Mouse (Mus musculus) adrenal gland, adult 8-10 months (tissue): ENCODE data around the gene Tmem170b. TPM values are rescaled to one million over a fixed set of nuclear protein-coding genes. Genes with fewer than 3 reads are reported as not detected.

Source experiments
- DNase-seq: peaks from one replicate; pipeline ENCODE4 v3.0.0; 2022
- total RNA-seq, 4 experiments: library from RNA; stranded (reverse); gene quantifications; 2 replicates each; pipeline ENCODE4 v1.2.4; 2022

The Tmem170b gene
- total RNA-seq, 4 experiments from 2014 or later = 22.4 to 28.9 (median 25.9) TPM

GRCm38 (mm10) chr13:41614982-41615381 lies 9.3 kb downstream of the Tmem170b start:
- DNase-seq = no peak

GRCm38 (mm10) chr13:41619470-41619869 lies 13.8 kb downstream of the Tmem170b start:
- DNase-seq = no peak

GRCm38 (mm10) chr13:41620132-41620531 lies 14.4 kb downstream of the Tmem170b start:
- DNase-seq = no peak

- DNase-seq = no peak
Observed at GRCm38 (mm10) chr13:41624123-41624522, 18.4 kb downstream of the Tmem170b start.

- DNase-seq = no peak
Observed at GRCm38 (mm10) chr13:41625248-41625647, 19.5 kb downstream of the Tmem170b start.

GRCm38 (mm10) chr13:41627277-41627916 lies 21.7 kb downstream of the Tmem170b start:
- DNase-seq = no peak

GRCm38 (mm10) chr13:41634401-41634818 lies 28.7 kb downstream of the Tmem170b start:
- peak; percentile 54 for DNase-seq

- DNase-seq = no peak
Observed at GRCm38 (mm10) chr13:41638083-41638482, 32.4 kb downstream of the Tmem170b start.

- peak; percentile 31 for DNase-seq
Observed at GRCm38 (mm10) chr13:41642851-41643250, 37.1 kb downstream of the Tmem170b start.

- DNase-seq = peak; percentile 37
Observed at GRCm38 (mm10) chr13:41643798-41644197, 38.1 kb downstream of the Tmem170b start.

GRCm38 (mm10) chr13:41644591-41645482 lies 39.1 kb downstream of the Tmem170b start:
- DNase-seq = no peak

GRCm38 (mm10) chr13:41645483-41645859 lies 39.8 kb downstream of the Tmem170b start:
- DNase-seq = no peak

- DNase-seq = no peak
Observed at GRCm38 (mm10) chr13:41647976-41648375, 42.3 kb downstream of the Tmem170b start.

GRCm38 (mm10) chr13:41650665-41651064 lies 45.0 kb downstream of the Tmem170b start:
- no peak for DNase-seq

GRCm38 (mm10) chr13:41653791-41654190 lies 48.1 kb downstream of the Tmem170b start:
- DNase-seq = no peak

GRCm38 (mm10) chr13:41655576-41656090 lies 49.9 kb downstream of the Tmem170b start:
- no peak for DNase-seq

- no peak for DNase-seq
Observed at GRCm38 (mm10) chr13:41660052-41660793, 54.5 kb downstream of the Tmem170b start.

- DNase-seq = no peak
Observed at GRCm38 (mm10) chr13:41661116-41661515, 55.4 kb downstream of the Tmem170b start.

- DNase-seq = peak; percentile 81
Observed at GRCm38 (mm10) chr13:41662401-41663070, 56.8 kb downstream of the Tmem170b start.

GRCm38 (mm10) chr13:41663501-41664195 lies 57.9 kb downstream of the Tmem170b start:
- DNase-seq = no peak

- no peak for DNase-seq
Observed at GRCm38 (mm10) chr13:41669951-41670350, 64.2 kb downstream of the Tmem170b start.
